Mouse (Mus musculus) frontal cortex, postnatal 36 days (tissue): Measurements from ENCODE around the gene Fscb.

Experiments
- DNase-seq, 2 experiments: peaks; one replicate each; pipeline ENCODE4 v3.0.0; 2022; ENCODE audit warnings: low spot score in 2 of 2

Fscb gene

GRCm38 (mm10) chr12:64474590-64474989 is at the start of gene Fscb:
Fscb (minus strand) TSS chr12:64474690.
- DNase-seq: no peak

GRCm38 (mm10) chr12:64516775-64517174 is 42.3 kb upstream of the Fscb start:
- DNase-seq: no peak

GRCm38 (mm10) chr12:64513439-64513838 is 38.9 kb upstream of the Fscb start:
- DNase-seq: peak in 1 of 2 experiments; percentile 3

GRCm38 (mm10) chr12:64497706-64498105 is 23.2 kb upstream of the Fscb start:
- no peak for DNase-seq

GRCm38 (mm10) chr12:64473615-64474014 is 875 bp downstream of the Fscb start:
- no peak for DNase-seq

GRCm38 (mm10) chr12:64473136-64473535 is 1.4 kb downstream of the Fscb start:
- no peak for DNase-seq

GRCm38 (mm10) chr12:64455228-64455627 is 19.3 kb downstream of the Fscb start:
- no peak for DNase-seq

GRCm38 (mm10) chr12:64449911-64450310 is 24.6 kb downstream of the Fscb start:
- peak in 1 of 2 experiments; percentile 4 for DNase-seq

- DNase-seq: peak in 1 of 2 experiments; percentile 1
Observed at GRCm38 (mm10) chr12:64436675-64437074, 37.8 kb downstream of the Fscb start.
